Mouse (Mus musculus): ENCODE results near the gene Kcnma1.
A peak's percentile ranks its signal among the peaks of the same experiment; 100 is the strongest.

Kcnma1 gene

DNA sequence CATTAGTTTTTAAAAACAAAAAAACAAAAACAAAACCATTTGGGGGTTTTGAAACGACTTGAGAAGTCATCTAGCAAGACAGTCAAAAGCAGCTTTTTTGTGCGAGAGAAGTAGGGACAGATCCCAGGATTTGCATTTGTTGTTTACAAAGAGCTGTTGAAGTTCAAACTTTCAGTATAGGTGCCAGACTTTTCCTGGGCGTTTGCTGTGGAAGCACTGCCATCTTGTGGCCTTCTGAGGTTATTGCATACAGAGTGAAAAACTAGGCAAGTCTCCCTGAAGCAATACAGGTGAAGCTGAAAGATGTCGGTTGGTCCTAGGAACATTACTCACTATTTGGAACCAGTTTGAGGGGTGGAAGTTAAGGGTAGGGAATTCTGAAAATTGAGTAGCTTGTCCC, 484.6 kb downstream of the Kcnma1 start:
- DNase-seq (ENCODE audit: low spot score in 2 of 2), result peak in 1 of 2 experiments; percentile 59

DNA sequence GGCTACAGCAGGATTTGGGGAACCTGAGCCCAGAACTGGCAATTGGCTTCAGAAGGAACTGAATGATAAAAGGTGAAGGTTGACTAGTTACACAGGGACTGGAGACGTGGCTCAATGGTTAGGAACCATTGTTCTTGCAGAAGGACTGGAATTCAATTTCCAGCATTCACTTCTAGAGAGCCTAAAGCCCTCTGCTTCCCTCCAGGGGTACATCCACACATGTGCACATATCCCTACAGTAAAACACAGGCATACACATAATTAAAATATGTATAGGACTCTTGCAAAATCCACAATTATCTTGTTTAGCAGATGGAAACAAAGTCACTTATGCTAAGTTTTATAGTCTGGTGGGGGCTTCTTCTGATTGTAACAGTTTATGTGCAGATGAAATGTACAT, 485.1 kb downstream of the Kcnma1 start:
- no peak for DNase-seq (ENCODE audit: low spot score in 2 of 2)

DNA sequence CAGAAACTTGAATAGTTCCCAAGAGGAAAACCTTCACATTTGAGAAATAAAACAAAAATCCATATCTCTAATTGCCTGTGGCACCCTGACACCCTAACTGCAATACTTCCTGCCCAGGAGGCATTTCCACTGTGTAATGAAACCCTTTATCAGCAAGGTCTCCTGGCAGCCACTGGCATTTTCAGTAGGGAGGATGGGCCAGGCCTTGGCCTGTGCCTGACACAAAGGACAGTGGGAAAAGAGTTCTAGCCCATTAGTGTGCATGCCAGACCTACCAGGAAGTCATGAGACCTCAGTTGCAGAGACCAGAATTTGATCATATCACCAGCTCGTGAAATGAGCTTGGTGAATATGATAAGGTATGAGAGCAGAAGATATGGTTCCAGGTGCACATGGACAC, 488.4 kb downstream of the Kcnma1 start:
- no peak for DNase-seq (ENCODE audit: low spot score in 2 of 2)

DNA sequence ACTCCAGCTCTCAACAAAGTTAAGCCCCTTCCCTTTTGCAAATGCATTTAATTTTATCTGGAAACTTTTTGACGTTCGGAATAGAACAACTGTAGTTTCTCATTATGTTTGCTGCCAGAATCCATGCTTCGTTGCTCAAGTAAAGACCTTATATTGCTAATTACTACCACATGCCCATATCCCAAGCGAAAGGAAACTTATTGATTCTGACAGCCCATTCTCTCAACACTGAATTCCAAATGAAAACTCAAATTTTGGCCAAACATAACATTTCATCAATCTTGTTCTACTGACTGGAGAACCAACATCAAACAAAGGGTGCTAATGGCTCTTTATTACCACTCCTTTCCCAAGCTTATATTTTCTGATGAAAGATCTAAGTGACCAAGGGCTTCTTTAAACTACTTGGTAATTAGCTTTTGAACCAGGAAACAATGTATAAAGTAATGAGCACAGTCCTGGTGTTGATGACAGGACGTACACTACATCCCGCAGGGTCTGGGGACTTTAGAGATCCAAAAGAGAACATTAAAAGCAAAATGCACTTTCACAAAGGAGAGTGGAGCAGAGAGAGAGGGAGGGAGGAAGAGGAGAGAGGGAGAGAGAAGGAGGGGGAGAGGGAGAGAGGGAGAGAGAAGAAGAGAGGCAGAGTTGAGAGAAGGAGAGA, 490.3 kb downstream of the Kcnma1 start:
- DNase-seq (ENCODE audit: low spot score in 2 of 2), result no peak

DNA sequence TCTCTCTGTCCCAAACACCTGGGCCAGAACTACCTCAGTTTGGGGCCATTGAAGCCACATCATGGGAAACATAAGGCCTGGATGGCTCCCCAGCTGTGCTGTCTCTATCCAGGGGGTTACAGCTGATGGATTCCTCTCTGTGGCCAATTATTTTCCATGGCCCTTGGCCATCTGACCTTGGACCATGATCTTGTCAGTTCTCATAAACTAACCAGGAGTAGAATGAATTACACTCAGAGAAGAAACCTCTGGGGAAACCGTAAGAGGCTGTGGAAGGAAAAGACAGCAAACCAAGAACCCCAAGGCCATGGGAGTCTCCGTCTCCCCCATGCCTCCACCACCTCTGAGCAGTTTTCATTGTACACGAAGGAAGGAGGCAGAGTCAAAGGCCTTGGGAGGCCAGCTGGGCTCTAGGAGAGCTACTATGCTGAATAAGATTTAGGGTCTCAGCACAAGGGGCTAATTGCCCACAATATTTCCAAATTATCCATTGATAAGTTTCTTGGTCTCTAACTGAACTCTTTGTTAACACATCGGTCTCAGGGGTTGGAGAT, 491.6 kb downstream of the Kcnma1 start:
- DNase-seq (ENCODE audit: low spot score in 2 of 2), result no peak

DNA sequence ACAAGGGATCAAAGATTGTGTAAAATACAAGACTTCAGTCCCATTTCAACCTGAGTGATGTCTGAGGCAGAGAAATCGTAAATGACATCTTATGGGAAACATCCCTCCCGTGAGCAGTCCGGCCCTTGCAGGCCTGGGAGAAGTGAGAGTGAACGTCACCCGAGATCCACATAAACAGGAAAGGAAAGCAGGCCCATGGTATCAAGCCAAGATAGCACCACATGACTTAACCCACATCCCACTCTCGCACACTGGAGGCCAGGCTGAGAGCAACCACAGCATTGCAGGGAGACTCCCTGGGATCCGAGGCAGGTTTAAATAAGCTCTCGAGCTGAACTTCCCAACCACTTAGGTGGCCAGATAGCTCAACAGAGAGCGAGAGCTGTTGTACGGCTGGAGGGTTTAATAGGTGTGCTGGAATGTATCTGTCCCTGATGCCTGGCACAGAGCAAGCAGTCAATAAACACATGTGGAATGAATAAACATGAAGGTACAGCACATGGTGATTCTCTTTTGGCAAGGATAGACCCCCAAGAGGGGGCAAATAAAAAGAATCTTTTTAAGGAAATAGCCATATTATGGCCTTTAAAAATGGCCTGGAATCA, 493.1 kb downstream of the Kcnma1 start:
- no peak for DNase-seq (ENCODE audit: low spot score in 2 of 2)

DNA sequence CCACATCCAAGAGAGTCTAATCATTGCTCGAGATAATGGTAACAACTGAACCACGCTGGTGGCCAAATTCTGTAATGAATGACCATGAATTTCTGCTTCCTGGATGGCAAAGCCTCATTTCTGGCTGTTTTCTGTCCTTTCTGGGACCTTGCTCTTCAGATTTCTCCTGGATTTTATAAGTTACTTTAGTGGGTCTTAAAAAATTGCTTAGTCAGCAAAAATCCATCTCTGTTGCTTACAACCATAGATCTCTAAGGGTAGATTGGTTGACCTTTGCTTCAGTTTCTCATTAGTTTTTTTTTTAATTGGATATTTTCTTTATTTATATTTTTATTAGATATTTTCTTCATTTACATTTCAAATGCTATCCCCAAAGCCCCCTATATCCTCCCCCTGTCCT, 496.9 kb downstream of the Kcnma1 start:
- no peak for DNase-seq (ENCODE audit: low spot score in 2 of 2)

DNA sequence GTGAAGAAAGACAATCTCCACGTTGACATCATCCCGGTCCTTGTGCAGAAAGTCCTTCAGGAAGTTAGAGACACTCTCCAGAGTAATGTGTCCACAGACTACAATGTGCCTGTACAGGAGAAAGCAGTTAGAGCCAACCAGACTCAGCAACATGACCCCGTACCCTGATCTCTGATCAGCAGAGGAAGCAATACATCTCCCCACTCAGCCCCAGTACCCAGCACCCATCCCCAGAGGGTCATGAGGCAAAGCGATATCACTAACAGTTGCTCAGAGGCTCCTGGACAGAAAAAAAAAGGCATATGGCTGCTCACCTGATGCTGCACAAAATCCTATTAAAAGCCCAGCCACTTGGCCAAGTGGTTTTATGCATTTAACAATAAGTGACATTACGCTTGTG, 504.5 kb downstream of the Kcnma1 start:
- DNase-seq (ENCODE audit: low spot score in 2 of 2), result no peak

DNA sequence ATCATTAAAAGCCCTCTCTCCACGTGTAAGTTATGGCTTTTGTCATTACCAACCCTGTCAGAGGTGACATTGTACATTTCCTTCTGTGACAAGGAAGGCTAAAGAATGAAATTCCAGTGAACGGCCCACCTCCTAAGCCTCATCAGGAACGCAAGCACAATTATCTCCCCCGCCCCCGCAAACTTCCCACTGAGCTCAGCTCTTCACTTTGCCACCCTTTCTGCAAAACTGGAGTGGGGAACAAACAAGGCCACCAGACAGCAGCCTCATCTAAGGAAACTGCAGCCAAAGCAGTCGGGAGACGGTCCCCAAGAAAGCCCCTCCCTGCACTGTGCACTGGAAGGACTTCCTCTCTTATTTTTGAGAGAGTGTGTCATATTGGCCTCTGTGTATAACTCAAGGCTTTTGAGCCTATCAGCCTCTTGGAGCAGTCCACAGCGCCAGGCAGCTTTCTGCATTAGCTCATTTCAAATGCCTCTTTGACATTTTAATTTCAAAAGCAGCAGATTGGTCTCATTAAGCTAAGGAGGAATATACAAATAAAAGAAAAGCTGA, 512.0 kb downstream of the Kcnma1 start:
- DNase-seq (ENCODE audit: low spot score in 2 of 2), result no peak

DNA sequence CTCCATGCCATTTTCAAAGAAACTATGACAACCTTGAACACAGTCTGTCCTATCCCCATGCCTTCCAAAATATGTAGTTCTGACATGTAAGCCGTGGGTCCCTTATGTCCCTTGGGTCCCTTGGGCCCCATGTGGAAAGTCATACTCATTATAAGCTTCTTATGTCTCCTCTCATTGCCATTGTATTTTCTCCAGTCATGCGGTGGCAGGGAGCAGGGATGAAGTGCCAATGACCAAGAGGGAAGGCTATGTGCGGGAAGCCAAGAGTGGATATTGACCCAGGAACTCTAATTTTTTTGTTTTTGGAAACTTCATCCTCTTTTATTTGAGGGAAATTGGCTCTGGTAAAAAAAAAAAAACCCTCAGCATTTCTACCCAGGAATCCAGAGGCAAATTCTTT, 517.5 kb downstream of the Kcnma1 start:
- DNase-seq (ENCODE audit: low spot score in 2 of 2), result no peak

DNA sequence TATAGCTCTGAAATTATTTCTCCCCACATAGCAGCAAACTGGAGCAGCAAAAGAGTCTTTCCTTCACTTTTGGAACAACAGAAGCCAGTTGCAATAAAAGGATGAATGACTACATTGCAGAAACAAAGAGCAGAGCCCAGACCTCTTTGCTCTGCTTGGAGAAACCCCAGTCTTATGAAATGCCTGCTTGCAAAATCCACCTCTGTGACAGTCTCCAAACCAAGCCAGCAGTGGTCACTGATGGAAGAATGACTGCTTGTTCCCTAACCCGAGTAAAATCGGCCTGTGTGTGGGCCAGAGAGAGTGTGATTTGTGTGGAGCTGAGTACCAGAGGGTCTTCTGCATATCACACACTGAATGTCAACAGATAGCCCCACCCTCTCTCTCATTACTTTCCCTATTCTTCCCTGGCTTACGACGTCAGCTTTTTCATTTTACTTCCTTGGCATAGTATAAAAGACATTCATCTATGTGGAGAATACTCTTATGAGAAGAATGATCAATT, 518.0 kb downstream of the Kcnma1 start:
- no peak for DNase-seq (ENCODE audit: low spot score in 2 of 2)

DNA sequence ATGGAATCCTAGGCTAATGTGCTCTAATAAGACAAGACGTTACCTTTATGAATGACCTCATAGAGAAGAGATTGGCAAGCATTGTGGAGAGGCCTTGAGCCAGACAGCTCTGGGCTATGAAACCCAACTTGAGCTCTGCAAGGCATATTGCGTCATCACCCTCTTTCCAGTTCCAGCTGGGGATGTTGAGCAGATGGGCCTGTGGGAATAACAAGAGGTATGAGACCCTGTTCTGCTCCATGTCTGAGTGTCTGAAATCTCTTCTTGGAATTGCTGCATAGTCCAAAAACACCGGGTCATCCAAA, 519.8 kb downstream of the Kcnma1 start:
- no peak for DNase-seq (ENCODE audit: low spot score in 2 of 2)

DNA sequence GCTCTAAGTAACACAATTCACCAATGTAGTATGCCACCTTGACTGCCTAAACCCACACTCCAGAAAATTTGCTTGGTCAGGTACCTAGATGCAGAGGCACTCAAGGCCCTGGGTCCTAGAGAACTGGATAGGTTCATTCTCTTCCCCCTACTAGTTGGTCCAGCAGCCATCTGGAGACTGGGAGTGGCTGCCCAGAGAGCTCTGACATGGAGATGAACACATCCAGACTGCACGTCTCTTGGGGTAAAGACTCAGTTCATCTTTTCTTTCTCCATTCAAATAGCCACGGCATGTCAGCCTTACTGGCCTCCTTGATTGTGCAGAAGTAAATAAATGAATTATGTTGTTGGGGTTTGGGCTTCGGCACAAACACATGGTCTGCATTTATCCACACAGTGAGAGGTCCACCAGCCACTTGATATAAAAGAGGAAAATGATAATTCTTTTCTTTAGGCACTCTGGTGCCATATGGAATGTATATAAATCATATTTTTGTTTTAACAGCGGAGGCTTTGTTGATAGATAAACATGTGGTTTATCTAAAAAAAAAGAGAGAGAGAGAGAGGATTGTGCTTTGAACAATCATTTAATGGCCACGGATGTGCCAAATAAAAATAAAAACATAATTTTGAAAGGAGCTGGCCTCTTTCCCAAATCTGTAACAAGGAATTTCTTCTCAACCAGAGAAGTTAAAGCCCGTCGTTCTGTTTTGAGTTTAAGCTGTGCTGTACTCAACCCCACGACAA, 520.4 kb downstream of the Kcnma1 start:
- DNase-seq (ENCODE audit: low spot score in 2 of 2), result no peak

DNA sequence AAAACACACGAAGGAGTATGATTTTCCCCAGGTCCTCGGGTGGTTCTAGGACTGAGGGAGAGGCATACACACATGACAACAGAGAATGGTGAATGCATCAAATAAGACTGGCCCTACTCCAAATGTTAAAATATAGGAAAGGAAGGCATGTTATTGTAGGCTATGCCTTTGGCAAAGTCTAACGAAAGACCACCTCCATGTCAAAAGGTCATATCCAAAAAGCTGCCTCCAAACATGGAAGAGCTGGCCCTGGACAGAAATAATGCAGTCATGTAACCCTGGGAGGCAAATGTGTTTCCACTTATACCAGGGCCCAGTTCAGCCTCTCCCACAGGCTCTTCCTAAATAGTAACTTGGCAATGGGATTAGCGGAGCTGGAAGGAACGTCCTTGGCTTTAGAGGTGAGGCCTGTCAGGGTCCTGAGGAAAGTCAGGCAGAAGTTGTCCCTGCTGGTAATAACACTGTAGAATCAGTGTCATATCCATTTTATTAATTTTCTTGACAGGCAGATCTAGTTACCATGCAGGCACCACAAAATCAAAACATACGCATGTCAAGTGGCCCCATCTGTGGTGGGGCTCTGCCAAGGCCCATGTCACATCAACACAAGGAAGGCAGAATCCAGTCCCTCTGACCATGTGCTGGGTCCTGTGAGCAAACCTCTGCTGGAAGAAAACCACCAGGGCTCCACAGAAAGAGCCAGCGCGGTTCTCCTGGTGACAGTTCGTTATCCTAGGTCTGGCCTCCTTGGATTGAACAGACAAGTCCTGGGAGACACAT, 521.5 kb downstream of the Kcnma1 start:
- DNase-seq (ENCODE audit: low spot score in 2 of 2), result no peak

DNA sequence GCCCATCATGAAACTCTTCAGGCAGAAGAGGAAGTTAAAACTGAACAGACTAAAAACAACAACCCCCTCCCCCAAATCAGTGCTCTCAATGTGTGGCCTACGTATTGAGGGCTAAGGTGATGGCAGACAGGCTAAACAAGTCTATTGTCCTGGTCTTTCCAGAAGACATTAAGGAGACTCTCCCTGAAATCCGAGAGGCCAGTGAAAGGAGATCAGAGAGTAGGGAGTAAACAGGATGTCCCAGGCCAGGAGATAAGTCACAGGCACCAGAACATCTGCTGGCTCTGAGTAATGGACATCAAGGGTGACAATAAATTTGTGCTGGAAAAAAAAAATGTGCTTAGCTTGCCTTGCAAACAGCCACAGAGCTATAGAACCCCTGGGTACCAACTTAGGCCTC, 522.9 kb downstream of the Kcnma1 start:
- no peak for DNase-seq (ENCODE audit: low spot score in 2 of 2)

DNA sequence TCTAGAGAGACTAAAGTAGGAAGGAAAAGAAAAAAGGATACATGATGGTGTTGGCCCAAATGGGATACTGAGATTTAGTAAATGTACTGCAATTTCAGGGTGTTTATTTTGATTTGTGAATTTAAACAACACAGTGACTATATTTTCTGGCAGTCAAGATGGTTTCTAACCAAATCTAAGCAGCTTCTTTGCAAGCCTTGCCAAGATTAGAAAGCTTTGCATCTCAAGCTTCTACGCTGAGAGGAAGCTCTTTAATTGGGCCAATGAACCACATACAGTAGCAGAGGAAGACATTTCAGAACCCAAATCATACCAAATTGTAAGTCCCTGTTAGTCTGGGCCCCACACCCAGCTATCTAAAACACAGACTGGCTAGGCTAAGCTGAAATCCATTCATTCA, 527.6 kb downstream of the Kcnma1 start:
- no peak for DNase-seq (ENCODE audit: low spot score in 2 of 2)

DNA sequence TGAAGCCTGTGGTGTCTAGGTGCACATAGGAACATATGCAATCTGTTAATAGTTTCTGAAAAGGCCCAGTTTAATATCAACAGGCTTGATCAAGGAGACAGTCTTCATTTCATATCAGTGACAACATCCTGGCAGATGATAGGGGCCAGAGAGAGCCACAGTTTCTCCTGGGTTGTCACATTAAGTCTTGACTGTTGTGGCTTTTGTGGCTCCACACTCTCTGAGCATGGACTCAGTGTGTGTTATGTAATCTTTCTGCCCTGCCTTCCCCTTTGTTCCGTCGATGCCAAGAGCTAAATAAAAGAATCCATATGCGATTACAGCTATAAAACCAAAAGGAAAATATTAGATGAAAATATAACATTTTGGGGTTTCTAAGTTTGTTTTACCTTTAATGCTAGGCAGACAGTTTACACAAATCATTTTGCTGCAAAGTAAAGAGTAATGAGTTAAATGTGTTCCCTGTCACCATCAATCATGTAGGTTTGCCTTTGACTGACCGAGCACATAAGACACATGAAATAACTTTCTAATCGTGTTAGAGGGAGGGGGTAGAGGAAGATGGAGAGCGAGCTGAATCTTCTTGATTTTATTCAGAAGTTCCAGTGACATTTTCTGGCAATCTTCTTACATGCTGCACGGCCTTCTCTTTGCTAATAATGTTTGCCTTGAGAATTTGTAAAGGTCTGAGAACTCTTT, 528.3 kb downstream of the Kcnma1 start:
- no peak for DNase-seq (ENCODE audit: low spot score in 2 of 2)

DNA sequence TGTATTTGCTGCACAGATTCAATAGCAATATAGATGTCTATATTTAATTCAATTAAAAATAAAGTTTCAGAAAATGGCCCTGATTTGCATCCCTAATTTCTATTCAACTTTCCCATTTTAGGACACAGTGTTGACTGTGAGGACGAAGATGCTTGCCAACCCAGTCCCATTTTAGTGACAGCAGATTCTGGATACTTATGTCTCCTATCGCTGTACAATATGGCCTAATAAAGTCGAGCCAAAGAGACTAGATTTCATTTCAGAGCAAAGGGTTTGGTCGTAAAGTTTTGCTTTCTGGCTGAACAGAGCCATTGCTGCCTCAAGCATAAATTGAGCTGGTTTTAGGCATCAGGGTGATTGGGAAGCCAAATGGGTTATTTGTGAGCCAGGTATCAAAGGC, 539.2 kb downstream of the Kcnma1 start:
- no peak for DNase-seq (ENCODE audit: low spot score in 2 of 2)

DNA sequence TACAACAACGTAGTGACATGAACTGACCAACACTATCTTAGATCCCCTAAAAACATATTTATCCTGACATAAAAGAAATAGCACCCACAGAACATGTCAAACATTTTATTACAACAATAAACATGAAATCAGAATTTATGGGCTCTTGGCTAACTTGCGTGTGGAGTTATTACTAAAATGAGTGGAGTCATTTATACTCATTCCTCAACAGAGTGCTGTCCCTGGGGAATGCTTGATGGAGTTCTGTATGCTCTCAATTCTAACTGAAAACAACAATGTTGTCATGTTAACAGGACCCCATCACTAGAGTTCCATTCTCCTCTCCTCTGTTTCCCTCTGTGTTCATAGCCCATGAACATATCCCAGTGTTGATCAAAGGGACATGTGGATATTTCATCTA, 544.2 kb downstream of the Kcnma1 start:
- DNase-seq (ENCODE audit: low spot score in 2 of 2), result no peak

DNA sequence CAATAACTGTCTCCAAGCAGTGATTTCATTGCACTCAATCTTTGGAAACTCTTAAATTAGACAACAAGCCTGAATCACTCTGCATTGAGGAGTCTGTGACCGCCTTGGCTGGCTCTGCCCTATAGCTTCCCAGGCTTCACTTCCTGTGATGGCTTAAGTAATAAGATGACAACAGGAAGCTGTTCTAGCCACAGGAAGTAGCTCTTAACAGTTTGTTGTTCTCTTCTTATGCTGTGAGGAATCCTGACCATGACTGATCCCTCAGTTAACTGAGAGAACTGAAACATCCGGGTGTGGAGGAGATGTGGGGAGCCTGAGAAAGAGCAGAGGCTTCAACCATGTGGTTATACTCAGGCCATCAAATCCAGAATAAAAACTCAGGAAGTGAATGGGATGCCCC, 549.2 kb downstream of the Kcnma1 start:
- no peak for DNase-seq (ENCODE audit: low spot score in 2 of 2)

DNA sequence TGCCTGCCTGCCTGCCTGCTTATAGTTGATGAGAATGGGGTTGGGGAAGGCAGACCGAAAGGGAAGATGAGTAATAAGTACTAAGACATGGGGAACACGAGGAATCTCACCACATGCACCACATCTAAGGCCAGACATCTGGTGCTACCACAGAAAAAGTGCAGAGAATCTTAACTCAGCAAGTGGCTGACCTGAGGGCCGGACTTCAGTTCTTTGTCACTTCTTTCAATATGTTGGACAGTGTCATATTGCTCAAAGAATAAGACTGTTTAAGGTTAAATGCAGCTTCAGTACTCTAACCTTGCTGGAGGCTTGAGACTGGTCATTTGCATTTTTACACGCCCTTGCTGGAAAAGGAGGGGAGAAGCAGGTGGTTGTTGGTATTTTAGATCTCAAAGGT, 555.7 kb downstream of the Kcnma1 start:
- no peak for DNase-seq (ENCODE audit: low spot score in 2 of 2)

Data from left cerebral cortex, adult 9 months (tissue).